Mouse (Mus musculus): ENCODE results near the gene Cerk.
"Not testable (repeated sequence)": the region's sequence is repeated elsewhere in the genome, so short reads cannot be mapped to it uniquely, and the experiment has no call there.

The Cerk gene

DNA sequence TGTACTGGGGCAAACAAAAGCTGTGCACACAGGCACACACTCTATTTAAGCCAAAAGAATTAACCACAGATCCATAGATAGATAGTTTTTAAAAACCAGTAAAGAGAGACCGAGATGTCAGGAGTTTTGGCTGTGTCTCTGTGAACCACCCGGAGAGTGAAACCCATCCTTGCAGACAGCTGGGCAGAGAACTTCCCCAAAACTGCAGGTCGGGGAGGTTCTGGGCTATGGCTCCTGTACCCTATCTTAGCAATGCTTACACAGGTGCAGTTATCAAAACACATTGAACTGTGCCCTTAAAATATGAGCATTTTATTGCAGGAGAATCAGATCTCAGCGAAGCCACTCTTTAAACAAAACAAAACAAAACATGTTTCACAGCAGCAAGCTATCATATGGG, 5.5 kb downstream of the Cerk start:
- no peak for DNase-seq

DNA sequence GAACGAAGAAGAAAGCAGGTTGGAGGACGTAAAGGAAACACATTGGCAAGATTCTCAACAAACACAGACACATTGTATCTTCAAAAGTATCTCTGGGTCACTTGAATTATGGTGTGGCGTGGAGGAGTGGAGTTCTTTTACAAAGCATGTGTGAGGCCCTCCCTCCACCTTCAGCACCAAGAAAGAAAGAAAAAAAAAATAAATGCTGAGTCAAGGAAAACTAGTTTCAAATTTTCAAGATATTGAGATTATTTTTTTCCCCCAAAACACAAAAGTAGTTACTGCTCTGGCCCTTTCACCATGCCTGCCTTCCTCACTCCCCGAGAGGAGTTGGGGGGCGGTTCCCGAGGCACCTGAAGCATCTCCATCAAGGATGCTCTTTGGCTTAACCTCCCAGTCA, 7.3 kb downstream of the Cerk start:
- no peak for DNase-seq

DNA sequence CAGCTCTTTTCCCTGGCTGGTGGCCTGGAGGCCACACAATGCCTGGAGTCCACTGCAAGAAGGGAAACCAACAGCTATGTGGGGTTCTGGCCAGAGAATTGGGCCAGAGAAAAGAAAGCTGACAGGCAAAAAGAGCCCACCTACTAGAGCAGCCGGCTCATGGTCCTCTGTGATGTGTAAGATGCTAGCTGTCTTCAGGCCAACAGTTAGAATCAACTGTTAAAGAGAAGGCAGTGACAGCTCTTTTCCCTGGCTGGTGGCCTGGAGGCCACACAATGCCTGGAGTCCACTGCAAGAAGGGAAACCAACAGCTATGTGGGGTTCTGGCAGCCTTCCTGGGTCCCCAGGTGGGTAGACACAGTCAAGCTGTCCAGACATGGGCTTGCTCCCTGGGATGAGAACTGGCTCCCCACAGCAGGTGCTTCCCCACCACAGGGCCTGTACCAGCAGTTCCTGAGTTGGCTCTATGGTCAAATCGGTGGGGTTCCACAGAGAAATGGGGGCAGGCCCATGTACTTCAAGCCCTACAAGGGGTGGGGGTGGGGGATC, 8.2 kb downstream of the Cerk start:
- DNase-seq, result not testable (repeated sequence)

DNA sequence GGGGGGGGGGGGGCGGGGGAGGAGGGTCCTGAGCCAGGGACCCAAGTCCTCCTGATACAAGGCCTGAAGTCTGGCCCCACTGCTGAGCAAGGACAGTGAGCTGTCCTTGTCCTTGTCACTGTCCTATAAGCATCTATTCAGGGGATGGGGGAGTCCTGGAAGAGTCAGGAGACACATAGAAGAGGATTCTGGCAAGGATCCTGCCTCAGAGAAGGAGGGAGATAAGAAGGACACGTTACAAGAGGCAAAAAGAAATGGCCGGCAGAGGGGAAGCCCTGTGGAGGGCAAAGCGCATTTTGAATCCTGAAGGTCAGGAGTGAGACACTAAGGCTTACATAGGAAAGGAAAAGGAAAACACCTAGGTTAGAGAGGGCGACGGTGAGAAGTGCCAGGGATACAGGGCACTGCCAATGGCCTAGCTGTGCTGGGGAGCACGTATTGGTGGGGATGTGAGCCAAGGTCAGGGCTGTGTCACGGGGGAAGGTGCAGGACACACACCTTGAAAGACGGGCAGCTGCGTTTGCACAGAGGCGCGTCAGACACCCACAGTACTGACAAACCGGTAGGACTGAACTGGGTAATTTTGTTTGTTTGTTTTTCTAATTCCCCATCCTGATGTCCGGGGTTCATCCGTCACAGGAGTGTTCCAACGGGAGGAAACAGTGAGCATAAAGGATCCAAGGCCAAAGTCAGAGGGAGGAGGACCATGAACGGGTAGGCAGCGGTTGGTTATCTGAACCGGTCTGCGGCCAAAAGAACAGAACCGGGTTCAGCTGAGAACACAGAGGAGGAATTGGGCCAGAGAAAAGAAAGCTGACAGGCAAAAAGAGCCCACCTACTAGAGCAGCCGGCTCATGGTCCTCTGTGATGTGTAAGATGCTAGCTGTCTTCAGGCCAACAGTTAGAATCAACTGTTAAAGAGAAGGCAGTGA, 8.9 kb downstream of the Cerk start:
- DNase-seq, result no peak

DNA sequence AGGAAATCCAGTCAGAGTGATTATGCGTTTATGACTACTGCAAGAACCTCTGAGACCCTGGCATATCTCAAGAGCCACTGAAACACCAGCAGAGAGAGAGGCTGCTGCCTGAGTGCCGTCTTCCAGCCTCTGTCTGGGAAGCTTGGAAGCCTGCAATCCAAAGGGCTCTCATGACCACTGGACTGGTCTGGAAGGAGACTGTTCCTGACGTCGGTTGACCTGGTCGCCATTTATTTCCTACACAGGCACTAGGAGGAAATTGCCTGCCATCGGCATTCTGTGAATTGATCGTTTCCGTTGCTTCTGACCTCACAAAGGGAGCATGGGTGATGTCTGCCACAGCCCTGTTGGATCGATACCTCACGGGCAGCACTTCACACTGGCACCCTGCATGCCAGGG, 9.8 kb downstream of the Cerk start:
- no peak for DNase-seq

DNA sequence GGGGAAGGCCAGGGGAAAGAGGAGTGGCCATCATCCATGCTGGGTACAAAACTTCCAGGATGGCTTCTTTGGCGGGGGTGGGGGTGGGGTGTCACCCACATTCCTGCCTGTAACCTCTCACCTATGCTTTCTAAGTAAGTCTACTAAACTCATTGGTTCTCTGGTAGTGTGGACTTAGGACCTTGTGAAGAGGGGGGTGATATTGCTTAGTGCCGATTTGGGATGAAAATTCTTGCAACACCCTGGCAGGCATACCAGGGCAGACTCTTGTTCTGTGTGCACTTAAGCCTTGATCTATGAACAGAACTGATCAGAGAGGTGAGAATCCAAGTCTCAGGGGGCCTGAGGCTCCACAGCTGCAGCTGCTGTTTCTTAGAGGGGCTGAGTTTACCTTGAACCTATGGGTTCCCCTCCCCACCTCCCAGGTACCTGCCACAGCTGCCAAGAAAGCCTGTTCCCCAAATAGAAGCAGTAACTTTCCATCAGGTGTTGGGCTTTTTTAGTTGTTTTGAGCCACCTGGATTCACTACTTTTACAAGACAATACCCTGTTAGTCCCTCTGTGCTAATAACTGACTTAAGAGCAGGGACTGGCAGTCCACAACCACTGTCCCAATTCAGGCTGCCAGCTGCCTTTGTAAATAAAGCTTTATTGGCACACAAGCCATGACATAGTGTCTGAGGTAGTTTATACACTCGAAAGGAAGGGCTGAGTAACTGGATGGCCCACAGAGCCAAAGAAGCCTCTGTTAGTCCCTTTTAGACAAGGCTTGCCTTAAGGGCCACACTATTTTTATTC, 10.5 kb downstream of the Cerk start:
- DNase-seq, result no peak

DNA sequence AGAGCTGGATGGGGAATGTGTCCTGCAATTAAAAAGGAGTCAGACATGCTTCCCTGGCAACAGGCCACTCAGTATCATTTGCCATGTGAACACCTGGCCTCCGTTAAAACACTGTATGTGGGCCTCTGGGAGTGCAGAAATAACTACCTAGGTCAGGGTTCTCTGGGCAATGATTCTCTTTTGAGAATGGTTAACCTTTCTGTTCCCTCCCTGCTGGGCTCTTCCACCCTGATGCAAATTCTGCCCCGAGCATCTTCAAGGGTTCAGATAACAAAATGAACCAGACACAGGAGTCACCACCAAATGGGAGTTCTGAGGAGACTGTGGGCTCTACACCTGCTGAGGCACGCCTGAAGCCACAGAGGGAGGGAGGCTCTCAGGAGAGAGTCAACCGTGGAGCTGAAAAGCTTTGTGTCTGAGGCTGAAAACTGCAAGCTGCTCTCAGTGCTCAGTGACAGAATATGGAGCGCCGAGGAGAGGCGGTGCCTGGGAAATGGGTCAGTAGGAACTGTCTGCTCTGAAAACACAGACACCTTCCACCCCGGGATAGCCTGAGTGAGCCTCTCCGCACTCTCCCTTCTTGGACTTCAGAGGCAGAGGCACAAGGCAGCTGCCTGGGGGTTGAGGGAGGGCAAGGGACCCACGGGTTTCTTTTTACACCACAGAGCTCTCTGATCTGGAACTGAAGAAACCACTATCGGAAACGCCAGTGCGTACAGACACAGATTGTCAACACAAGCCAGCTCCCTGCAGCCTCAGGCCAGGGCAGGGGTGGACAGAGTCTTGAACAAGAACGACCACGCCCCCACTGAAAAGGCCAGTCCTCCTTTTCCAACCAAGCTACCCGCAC, 12.6 kb downstream of the Cerk start:
- DNase-seq, result no peak

DNA sequence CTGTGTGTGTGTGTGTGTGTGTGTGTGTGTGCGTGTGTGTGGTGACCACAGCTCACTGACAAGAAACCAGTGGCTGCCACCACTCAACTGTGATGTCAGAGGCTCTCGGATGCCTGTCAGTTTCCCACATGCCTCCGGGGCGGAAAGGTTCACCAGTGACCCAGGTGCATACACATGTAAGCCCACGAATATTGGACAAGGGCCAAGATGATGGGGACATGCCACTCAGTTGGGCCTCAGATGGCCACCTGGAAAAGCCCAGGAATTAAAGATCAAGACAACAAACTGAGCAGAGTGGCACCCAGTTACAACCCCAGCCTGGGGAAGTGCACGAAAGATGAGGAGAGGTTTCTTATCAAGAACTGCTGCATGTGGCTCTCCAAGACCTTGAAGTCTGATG, 13.4 kb downstream of the Cerk start:
- no peak for DNase-seq

DNA sequence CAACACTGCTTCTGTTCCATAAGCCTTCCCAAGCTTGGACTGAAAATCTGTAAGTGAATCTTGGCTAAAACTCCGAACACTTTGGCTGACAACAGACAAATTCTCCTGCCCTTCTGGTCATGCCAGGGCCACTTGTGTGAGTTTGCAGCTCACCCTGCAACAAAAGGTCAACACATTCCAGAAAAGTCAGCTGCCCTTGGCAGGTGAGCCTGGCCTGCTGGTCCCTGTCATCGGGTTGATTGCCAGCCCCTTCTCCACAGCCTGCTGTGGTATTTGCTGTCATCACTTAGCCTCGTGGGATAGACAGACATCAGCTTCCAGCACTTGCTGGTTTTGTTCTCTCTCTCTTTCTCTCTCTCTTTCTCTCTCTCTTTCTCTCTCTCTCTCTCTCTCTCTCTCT, 13.8 kb downstream of the Cerk start:
- DNase-seq, result no peak

DNA sequence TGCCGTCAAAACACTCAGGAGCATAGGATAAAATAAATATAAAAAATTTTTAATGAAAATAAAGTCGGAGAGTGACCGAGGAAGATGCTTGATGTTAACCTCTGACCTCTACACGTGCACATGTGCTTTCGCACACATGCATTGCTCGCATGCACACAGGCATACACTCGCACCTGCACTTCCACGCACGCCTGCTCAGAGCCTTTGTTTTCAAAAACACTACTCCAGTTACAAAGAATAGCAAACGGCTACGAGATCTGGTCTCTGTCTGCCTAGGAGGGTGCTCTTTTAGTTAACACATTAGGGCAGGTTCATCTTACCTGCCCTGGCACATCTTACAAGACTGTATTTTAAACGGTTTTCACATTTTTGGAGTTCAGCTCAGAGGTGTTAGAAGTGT, 14.6 kb downstream of the Cerk start:
- no peak for DNase-seq

DNA sequence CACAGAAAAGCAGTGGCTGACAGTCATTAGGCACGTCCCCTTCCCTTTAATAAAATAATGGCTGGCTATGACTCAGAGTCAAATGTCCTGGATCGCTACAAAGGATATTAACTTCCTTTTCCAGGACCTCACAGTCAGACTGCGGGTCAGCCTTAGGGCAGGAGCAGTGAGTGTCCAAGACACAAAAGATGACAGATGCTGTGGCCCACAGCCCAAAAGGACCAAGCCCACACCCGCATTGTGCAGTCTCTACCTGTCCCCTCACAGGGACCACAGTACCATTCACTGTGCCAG, 16.2 kb downstream of the Cerk start:
- no peak for DNase-seq

DNA sequence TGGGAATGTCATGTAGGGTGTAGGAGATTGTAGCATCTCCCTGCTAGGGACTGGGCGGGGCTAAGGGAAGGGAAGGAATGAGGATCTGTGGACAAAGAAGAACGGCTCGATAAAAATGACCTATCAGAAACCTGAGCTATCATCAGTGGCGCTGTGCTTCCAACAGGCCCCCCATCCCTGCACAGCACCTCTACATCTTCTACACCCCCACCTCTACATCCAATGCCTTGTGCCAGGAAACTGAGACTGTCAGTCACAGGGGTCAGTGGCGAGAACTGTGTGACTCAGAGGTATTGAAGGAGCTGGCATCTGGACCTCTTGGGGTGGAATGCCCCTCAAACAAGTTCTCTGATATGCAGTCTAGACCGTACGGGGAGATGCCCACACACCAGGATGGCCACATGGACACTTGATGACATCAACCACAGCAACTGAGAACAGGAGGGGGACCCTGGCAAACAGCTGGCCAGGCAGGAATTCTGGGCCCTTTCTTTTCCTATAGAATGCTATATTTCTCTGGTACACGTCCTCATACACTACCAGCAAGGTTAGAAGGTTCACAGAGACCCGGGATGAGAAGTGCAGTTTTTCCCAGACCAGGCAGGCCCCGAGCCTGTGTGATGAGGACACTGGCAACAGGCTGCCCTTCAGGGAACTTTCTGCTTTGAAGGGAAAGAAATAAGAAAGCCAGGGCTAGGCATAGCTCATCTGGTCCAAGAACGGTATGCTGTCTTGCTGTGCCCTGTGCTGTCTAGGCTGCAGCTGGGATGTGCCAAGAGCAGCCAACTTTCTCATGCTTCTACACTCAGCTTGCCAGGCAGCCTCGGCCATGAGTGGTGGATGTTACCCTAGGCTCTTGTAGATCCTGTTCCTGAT, 16.8 kb downstream of the Cerk start:
- no peak for DNase-seq

DNA sequence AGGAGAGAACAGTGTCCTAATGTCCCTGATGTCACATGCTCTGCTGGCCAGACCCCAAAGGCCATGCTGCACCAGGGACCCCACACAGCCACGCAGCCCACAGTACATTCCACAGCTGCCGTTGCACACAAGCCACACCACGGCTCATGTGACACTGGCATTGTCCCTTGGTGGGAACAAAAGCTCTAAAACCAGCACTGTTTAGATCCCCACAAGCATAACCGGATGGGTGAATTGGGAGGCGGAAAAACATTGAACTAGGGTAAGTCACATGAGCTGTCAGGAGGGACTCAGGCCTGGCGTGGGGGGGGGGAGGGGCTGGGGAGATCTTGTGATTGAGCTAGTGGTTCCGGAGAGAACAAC, 17.5 kb downstream of the Cerk start:
- DNase-seq, result peak; percentile 90

DNA sequence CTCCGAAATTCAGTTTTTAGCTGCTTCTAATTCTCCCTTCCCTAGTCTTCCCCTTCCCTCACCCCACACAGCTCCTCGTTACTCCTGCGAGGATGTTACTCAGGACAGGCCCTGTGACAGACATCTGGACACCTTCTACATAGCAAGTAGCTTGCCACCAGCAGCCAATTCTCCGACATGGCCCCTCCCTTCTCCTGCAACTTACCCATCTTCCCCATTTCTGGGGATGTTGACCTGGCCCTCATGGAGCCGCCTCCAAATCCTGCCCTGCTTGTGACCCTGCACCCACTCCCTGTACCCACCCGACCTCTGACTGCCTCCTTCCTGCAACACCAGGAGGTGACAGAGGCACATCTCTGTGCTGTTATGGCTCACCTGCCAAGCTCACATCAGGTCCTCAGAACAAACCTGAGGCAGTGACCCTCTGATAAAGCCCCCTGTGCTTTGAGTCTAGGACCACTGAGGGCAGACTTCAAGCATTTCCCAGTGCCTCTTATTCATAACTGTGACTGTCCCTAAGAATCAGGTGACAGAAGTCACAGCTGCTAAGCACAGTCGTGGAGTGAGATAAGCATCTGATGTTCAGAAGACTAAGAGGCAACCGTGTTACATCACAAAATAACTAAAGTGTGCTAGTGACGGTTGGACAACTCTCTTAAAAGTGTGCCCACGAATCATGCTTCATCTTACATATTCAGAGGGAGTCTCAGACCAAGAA, 18.0 kb downstream of the Cerk start:
- no peak for DNase-seq

DNA sequence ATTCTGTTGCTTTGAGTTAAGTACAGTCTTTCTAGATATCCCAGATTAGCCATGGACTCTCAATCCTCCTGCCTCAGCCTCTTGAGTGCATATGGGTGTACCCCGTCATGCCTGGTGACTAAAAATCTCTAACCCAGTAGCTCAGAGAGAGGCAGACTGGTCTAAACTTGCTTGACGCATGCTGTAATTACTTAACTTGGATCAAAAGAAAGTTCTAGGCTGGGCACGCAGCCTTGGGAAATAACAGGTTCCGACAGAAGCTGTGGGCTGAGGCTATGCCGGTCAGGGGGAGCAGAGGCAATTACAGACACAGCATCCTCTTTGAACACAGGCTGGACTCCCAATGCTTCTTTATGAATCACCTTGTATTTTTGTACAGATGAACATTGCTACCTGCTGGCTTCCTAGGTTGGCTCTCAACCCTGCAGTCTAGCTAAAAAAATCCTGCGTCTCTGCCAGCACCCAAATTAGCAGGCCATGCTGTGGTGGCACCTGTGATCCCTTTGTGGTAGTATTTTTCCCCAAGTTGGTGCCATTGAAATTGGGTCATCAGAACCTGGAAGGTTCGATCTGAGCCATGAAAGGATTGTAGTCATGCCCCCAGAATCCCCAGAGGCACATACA, 18.8 kb downstream of the Cerk start:
- no peak for DNase-seq

DNA sequence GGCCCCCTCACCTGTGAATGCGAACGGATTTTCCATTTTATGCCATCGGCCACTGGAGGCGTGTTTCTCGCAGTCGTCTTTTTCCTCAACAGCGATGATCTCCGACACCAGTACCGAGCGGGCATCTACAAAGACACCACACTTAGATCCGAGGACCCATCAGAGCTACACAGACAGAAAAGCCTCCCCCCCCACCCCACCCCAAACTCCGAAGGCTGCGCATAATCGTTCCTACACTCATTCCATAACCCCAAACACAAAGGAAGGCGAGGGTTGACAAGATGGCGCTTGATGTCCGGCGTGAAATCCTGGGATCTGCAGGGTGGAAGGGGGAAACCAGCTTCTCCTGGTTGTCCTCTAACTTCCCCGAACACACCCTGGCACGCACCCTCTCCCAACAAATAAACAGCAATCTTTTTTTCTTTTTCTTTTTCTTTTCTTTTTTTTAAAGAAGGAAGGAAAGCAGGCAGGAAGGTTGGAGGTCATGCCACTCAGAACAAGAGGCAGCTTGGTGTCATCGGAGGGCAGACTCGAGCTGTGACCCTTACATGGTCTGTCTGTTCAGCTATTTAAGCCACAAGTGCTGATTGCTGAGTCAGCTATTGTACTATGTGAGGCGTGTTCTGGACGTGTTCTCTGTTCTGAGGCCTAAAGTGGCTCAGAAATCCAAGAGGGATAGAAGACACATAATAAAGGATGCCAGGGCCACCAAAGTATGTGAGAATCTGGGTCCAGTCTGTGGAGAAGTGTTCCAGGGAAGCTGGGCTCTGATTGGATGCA, 19.9 kb downstream of the Cerk start:
- no peak for DNase-seq

DNA sequence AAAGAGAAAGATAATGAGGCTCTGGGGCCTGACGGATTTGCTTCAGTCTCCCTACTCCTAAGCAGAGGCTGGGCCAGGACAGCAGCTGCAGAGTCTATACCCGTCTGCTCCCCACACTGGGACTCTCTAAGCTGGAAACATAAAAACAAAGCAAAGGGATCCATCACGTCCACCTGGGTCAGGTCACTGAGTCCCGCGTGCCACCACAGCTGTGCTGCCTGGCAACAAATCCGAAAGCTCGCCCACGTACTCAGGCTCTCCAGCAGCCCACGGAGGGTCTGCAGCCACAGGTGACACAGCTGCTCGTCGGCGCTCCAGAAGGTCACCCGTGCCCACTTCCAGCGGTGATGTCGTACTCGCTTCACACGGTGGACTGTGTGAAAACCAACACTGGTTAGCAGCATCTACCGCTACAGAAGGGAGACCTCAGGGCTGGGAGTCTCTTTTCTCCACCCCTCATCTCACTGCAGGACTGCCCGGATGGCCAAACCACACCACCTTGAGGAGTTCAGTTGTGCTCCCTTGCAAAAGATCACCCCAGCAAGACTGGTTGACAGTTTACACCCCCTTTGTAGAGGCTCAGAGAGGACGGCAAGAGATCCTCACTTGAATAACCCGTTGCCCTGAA, 21.1 kb downstream of the Cerk start:
- DNase-seq, result no peak

DNA sequence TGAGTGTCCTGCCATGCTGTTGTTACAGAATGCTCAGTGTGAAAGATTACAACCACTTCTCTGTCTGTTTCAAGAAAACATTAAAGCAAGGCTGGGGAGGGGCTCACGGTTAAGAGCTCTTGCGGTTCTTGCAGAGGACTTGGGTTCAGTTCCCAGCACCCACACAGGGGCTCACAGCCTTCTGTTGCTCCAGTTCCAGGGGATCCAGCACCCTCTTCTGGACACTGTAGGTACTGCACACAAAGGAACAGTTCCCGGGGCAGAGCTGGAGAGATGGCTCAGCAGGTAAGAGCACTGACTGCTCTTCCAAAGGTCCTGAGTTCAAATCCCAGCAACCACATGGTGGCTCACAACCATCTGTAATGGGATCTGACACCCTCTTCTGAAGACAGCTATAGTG, 24.1 kb downstream of the Cerk start:
- not testable (repeated sequence) for DNase-seq

DNA sequence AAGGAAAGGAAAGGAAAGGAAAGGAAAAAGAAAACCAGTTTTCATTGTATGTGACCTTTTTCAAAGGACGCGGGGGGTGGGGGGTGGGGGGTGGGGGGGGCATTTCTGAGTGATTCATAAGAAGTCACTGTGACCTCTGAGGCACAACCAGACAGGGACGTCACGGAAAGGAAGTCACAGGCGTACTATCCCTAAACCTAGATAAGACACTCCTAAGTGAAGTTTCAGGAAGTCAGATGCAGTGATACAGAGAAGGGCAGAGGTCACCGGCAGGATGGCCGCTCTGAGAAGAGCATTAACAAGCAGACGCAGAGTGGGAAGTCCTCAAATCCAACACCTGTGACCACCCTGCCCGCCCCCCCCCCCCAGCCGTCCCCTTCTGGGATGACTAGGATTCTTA, 25.0 kb downstream of the Cerk start:
- no peak for DNase-seq

DNA sequence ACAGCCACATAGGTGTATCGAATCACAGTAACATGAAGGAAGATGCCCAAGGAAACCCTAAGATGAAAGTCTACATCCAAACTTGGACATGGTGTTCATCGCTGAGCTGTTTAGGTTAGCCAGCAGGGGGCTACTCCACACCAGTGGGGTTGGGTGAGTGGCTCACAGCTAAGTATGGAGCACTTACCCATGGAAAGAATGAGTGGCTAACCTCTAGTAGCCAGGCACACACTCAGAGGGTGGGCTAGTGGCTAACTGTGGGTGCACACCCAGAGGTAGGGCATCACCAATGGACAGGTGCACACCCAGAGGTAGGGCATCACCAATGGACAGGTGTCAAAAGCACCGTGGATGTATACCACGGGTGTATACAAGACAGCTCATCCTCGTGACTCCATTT, 26.2 kb downstream of the Cerk start:
- no peak for DNase-seq

Data from layer of hippocampus, adult 9-11 months (tissue).